Mouse (Mus musculus): ENCODE results near the gene Tmed9.

Tmed9 gene

GRCm38 (mm10) chr13:55573432-55573831 lies at the start of gene Tmed9:
Gene Tmed9, plus strand, starts transcription at chr13:55573732.
- in situ Hi-C loops (cut with MboI, MseI) = no loop called here

- in situ Hi-C loops (cut with MboI, MseI) = loop anchor here in 1 of 2 experiments (5.0 kb wide), 2 partner anchors 37 to 122 kb away; partner anchors contain the start of gene Dbn1
Measured at GRCm38 (mm10) chr13:55523951-55524600, 49.5 kb upstream of the Tmed9 start.

- in situ Hi-C loops (cut with MboI, MseI) = no loop called here
Measured at GRCm38 (mm10) chr13:55525733-55526553, 47.6 kb upstream of the Tmed9 start.

- in situ Hi-C loops (cut with MboI, MseI) = no loop called here
Measured at GRCm38 (mm10) chr13:55527212-55527611, 46.3 kb upstream of the Tmed9 start.

DNA sequence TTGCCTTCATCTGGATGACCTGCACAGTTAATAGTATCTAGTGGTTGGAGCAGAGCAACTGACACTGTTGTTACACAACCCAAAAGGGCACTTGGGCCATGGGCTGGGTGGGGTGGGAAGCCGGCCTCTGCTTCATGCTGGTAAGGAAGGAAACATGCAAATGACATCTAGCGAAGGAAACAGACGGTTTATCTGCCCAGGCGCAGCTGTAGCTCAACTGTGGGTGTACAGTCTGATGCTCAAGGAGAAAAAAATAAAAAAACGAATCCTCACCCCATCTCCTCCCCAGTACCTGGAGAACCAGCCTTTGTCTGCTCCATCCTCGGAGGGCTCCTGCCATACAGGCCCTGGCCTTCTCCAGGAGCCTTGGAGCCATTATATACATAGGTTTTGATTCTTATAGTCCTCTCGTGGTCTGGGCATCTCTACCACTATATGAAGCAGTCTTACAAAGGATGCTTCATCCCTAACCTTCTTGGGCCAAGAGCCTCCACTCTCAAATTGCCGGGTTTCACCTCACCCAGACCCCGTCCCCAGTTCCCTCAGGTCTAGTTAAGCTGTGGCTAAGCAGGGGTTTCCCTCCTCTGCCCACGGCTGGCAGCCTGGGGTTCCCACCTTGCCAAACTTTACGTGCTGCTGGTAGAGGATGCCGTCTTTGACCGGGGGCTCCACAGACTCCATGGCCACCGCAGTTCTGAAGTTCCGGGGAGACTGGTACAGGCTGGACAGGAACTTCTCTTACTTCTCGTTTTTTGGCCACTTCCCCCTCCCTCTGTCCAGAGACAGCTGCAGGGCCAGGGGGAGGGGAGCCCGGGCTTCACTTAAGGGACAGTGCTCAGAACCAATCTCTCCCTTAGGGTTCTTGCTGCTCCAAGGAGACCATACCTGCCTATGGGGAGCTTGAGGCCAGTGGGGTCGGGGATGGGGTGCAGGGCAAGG lies 45.4 kb upstream of the Tmed9 start:
- in situ Hi-C loops (cut with MboI, MseI) = no loop called here

GRCm38 (mm10) chr13:55529198-55529915 lies 44.2 kb upstream of the Tmed9 start, which contains the start of gene Dok3:
Gene Dok3, minus strand, starts transcription at chr13:55529296.
- in situ Hi-C loops (cut with MboI, MseI) = no loop called here

DNA sequence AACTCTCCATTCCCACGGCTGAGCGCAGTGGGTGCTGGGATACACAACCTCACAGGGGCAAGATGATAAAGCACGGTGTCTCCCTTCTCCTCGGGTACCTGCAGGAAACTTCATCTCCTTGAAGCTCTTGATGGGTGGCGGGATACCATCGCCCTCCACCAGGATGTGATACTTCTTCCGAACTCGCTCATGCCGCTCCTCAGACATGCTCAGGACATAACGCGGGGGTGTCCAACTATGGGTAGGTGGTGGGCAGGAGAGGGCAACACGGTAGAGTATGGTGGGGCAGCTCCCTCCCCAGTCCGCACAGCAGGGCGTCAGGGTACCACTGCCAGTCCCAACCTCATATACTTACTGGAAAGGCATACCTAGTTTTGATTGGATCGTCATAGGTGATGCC lies 38.3 kb upstream of the Tmed9 start:
- in situ Hi-C loops (cut with MboI, MseI) = no loop called here

DNA sequence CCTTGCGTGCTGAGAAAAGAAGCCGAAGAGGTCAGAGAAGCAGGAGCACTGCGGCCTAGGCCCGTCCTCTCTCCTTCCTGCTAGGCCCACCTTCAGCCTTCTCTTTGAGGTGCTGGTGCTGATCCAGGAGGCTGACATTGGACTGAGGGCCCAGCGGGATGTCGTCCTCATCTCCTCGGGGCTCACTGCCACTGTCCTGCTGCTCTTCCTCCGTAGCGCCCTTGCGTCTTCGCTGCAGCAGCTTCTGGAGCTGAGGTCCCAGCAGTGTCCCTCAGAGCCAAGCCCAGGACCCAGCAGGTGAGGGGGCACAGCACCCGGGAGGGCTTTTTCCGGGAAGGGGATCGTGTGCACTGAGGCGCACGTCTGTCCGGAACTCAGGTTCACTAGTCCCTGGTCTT lies 37.7 kb upstream of the Tmed9 start:
- in situ Hi-C loops (cut with MboI, MseI) = no loop called here

DNA sequence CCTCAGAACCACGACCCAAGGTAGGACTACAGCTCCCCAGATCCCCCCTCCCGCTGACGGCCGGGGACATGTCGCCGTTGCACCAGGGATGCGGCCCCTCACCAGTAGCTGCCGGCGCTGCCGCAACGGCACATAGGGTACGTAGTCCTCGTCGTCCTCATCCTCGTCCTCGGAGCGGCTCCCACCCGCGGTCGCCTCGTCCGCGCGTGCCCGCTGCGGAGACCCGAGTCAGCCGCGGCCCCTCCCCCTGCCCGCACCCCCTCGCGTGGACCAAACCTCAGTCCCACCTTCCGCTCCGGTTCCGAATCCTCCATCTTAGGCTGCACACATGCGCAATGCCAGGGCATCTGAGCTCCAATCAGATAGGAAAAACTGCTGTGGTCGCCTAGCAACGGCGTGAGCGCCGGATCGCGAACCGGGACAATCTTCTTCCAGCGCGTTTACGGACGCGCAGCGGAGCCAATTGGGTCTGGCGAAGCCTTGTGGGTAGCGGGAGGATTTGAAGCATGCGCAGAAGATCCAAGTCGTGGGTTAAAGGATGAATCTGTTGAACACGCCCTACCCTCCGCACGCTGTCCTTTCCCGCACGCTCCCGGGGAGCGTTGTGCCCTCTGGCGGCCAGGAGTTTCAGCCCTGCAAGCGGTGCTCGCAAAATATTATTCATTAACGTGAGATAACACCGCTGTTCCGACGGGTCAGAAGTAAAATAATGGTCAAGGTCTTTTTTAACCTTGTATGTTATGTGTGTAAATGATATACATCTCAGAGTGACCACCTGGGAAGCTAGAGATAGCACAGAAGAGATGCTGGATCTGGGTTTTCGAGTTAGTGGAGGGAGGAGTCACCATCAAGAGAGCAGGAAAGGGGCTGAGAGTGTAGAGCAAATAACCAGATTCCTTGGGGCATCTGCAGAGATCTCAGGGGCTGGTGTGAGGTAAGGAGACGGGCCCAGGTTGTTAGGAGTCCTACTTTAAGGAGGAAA lies 37.0 kb upstream of the Tmed9 start, which contains the start of gene Ddx41:
TSS of gene Ddx41 (minus strand) at position 465 of the 982 bp plus-strand sequence.
- in situ Hi-C loops (cut with MboI, MseI) = no loop called here

- in situ Hi-C loops (cut with MboI, MseI) = loop anchor here in 1 of 2 experiments (10.0 kb wide), 1 partner anchor 886 kb away; no protein-coding TSS in a partner anchor
Measured at GRCm38 (mm10) chr13:55540933-55541332, 32.6 kb upstream of the Tmed9 start.

GRCm38 (mm10) chr13:55542891-55543290 lies 30.6 kb upstream of the Tmed9 start:
- in situ Hi-C loops (cut with MboI, MseI) = loop anchor here in 1 of 2 experiments (10.0 kb wide), 1 partner anchor 888 kb away; no protein-coding TSS in a partner anchor

- in situ Hi-C loops (cut with MboI, MseI) = loop anchor here in 1 of 2 experiments (10.0 kb wide), 1 partner anchor 889 kb away; no protein-coding TSS in a partner anchor
Measured at GRCm38 (mm10) chr13:55543447-55543846, 30.1 kb upstream of the Tmed9 start.

DNA sequence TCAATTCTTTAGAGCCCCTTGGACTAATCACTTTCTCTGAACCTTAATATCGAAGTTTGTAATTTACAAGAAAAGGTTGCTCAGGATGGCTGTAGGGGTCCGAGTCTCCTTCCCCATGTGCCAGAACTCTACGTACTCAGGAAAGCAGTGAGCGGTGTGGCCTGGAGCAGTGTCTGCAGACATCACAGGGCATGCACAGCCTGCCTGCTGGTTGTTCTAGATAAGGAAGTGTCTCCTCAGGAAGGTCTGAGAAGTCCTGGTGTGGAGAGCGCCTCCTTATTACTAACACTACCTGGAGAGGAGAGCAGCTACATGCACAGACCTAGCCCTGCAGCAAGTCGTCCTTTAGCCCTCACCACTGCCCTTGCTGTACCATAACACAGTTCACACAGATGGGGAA lies 28.7 kb upstream of the Tmed9 start:
- in situ Hi-C loops (cut with MboI, MseI) = loop anchor here in 1 of 2 experiments (10.0 kb wide), 1 partner anchor 890 kb away; no protein-coding TSS in a partner anchor

DNA sequence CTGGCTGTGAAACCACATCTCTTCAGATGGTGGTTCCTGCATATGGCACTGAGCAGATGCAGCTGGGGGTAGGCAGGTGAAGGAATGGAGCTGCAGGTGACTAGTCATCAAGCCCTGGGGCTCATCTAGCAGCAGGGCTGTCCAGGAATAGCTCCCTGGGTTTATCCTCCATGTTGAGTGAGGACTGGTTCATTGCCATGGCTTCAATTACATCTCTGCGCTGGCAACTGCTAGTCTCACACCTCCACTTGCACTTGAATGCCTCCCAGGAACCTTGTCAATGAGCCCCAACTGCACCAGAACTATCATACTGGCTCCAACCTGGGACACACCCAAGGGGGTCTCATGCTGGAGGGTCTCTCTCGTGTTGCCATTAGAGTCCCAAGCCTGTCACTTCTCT lies 25.6 kb upstream of the Tmed9 start:
- in situ Hi-C loops (cut with MboI, MseI) = loop anchor here in 1 of 2 experiments (10.0 kb wide), 1 partner anchor 893 kb away; no protein-coding TSS in a partner anchor

- in situ Hi-C loops (cut with MboI, MseI) = loop anchor here in 1 of 2 experiments (10.0 kb wide), 1 partner anchor 894 kb away; no protein-coding TSS in a partner anchor
Measured at GRCm38 (mm10) chr13:55548426-55548825, 25.1 kb upstream of the Tmed9 start.

DNA sequence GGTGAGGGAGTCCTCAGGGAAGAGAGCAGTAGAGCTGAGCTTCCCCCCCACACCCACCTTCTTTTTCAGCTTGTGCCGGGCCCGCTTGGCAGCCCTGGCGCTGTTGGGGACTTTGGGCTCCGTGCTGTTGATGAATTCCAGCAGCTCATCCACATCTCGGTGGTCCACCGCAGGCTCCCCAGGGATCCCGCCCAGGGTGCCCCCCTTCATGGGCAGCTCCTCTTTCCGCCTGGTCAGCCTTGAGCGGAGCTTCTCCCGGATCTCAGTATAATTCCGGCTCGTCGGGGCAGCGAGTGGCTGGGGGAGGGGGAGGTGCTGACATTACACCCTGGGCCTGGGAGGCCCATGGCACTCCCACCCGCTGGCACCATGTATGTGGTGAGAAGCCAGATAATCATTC lies 24.5 kb upstream of the Tmed9 start:
- in situ Hi-C loops (cut with MboI, MseI) = loop anchor here in 1 of 2 experiments (10.0 kb wide), 1 partner anchor 894 kb away; no protein-coding TSS in a partner anchor

DNA sequence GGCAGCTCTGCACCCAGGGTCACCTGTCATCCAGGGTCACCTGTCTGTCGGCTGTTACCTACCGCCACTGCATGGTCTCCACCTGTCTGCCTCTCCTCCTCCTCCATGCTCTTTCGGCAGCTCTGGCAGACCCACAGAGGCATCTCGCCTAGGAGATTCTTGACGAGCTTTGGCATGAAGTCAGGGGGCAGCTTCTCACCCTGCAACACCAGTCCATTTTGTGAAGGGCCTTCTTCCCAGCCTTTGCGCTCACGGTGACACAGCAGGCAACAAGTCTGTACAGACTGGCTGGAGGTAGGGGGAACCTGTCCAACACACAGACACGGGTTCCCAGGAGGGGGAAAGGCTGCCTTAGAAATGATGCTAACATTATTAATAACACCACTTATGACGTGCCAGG lies 17.6 kb upstream of the Tmed9 start:
- in situ Hi-C loops (cut with MboI, MseI) = no loop called here

- in situ Hi-C loops (cut with MboI, MseI) = no loop called here
Measured at GRCm38 (mm10) chr13:55557499-55557898, 16.0 kb upstream of the Tmed9 start.

GRCm38 (mm10) chr13:55563266-55563879 lies 10.2 kb upstream of the Tmed9 start:
- in situ Hi-C loops (cut with MboI, MseI) = no loop called here
